Mouse (Mus musculus): Measurements from ENCODE around the gene Rapgefl1.

Gene Rapgefl1

GRCm38 (mm10) chr11:98836651-98837141 is at the start of gene Rapgefl1:
Gene Rapgefl1, plus strand, starts transcription at chr11:98836785.
- DNase-seq (ENCODE audit: low spot score): peak; percentile 73

GRCm38 (mm10) chr11:98787229-98787628 is 49.4 kb upstream of the Rapgefl1 start:
- DNase-seq (ENCODE audit: low spot score): no peak

GRCm38 (mm10) chr11:98787691-98788090 is 48.9 kb upstream of the Rapgefl1 start:
- DNase-seq (ENCODE audit: low spot score): no peak

GRCm38 (mm10) chr11:98788139-98788538 is 48.4 kb upstream of the Rapgefl1 start:
- no peak for DNase-seq (ENCODE audit: low spot score)

- peak; percentile 93 for DNase-seq (ENCODE audit: low spot score)
Observed at GRCm38 (mm10) chr11:98788550-98789218, 47.9 kb upstream of the Rapgefl1 start.

GRCm38 (mm10) chr11:98789219-98789807 is 47.3 kb upstream of the Rapgefl1 start:
- no peak for DNase-seq (ENCODE audit: low spot score)

GRCm38 (mm10) chr11:98789824-98790223 is 46.8 kb upstream of the Rapgefl1 start:
- DNase-seq (ENCODE audit: low spot score): no peak

- no peak for DNase-seq (ENCODE audit: low spot score)
Observed at GRCm38 (mm10) chr11:98790631-98791205, 45.9 kb upstream of the Rapgefl1 start.

GRCm38 (mm10) chr11:98791448-98791847 is 45.1 kb upstream of the Rapgefl1 start:
- no peak for DNase-seq (ENCODE audit: low spot score)

- DNase-seq (ENCODE audit: low spot score): no peak
Observed at GRCm38 (mm10) chr11:98792081-98792480, 44.5 kb upstream of the Rapgefl1 start.

- peak; percentile 53 for DNase-seq (ENCODE audit: low spot score)
Observed at GRCm38 (mm10) chr11:98794469-98795014, 42.0 kb upstream of the Rapgefl1 start.

- peak; percentile 75 for DNase-seq (ENCODE audit: low spot score)
Observed at GRCm38 (mm10) chr11:98795015-98795713, 41.4 kb upstream of the Rapgefl1 start, which contains the start of gene Msl1. Gene Msl1, plus strand, starts transcription at chr11:98795516.

- DNase-seq (ENCODE audit: low spot score): no peak
Observed at GRCm38 (mm10) chr11:98795714-98796514, 40.7 kb upstream of the Rapgefl1 start.

GRCm38 (mm10) chr11:98796515-98797216 is 39.9 kb upstream of the Rapgefl1 start:
- DNase-seq (ENCODE audit: low spot score): peak; percentile 61

- no peak for DNase-seq (ENCODE audit: low spot score)
Observed at GRCm38 (mm10) chr11:98797306-98797705, 39.3 kb upstream of the Rapgefl1 start.

GRCm38 (mm10) chr11:98797909-98798308 is 38.7 kb upstream of the Rapgefl1 start:
- DNase-seq (ENCODE audit: low spot score): no peak

GRCm38 (mm10) chr11:98804605-98805004 is 32.0 kb upstream of the Rapgefl1 start, which contains the start of gene Casc3:
Gene Casc3, plus strand, starts transcription at chr11:98804905.
- DNase-seq (ENCODE audit: low spot score): no peak

GRCm38 (mm10) chr11:98808417-98808816 is 28.2 kb upstream of the Rapgefl1 start:
- no peak for DNase-seq (ENCODE audit: low spot score)

- DNase-seq (ENCODE audit: low spot score): peak; percentile 99
Observed at GRCm38 (mm10) chr11:98809457-98810290, 26.9 kb upstream of the Rapgefl1 start.

- DNase-seq (ENCODE audit: low spot score): no peak
Observed at GRCm38 (mm10) chr11:98810686-98811085, 25.9 kb upstream of the Rapgefl1 start.

Measured in T-cell, adult 2 months (primary cell).